Mouse (Mus musculus) myocyte (in vitro differentiated cells): ENCODE measurements around the gene Dnaic1.

Source experiments
- MAX ChIP-seq: IDR thresholded peaks from one replicate; pipeline ENCODE4 v1.6.1; 2011; ENCODE audit warnings: low read depth, mild to moderate bottlenecking, control low read depth
- POLR2A ChIP-seq: IDR thresholded peaks from one replicate; pipeline ENCODE4 v1.6.1; 2011; ENCODE audit warnings: low read depth, mild to moderate bottlenecking, control low read depth, moderate library complexity; ENCODE audit not compliant: insufficient read length
- POLR2AphosphoS2 ChIP-seq: IDR thresholded peaks from one replicate; pipeline ENCODE4 v1.6.1; 2011; ENCODE audit warnings: low read depth, control low read depth; ENCODE audit not compliant: insufficient read length
- REST ChIP-seq: IDR thresholded peaks from one replicate; pipeline ENCODE4 v1.6.1; 2011; ENCODE audit warnings: mild to moderate bottlenecking, control low read depth, moderate library complexity; ENCODE audit not compliant: insufficient read depth, insufficient read length
- TCF12 ChIP-seq: IDR thresholded peaks from one replicate; pipeline ENCODE4 v1.6.1; 2011; ENCODE audit warnings: mild to moderate bottlenecking, control low read depth; ENCODE audit not compliant: poor library complexity, insufficient read depth, severe bottlenecking
- TCF3 ChIP-seq: IDR thresholded peaks from one replicate; pipeline ENCODE4 v1.6.1; 2011; ENCODE audit warnings: low read depth, control low read depth; ENCODE audit not compliant: insufficient read length
- USF1 ChIP-seq: IDR thresholded peaks from one replicate; pipeline ENCODE4 v1.6.1; 2011; ENCODE audit warnings: low read depth, mild to moderate bottlenecking, control low read depth, moderate library complexity

GRCm38 (mm10) chr4:41665009-41665675, 95.6 kb downstream of the Dnaic1 start:
- TF ChIP-seq POLR2A (no peak), TCF12 (no peak), POLR2AphosphoS2 (no peak), USF1 (no peak), REST (no peak), MAX (no peak), TCF3 (no peak)
